Mouse (Mus musculus): Measurements from ENCODE around the gene Irx5. TPM values are rescaled to one million over a fixed set of nuclear protein-coding genes. Genes with fewer than 3 reads are reported as not detected.
A peak's percentile ranks its signal among the peaks of the same experiment; 100 is the strongest.

The Irx5 gene
- polyA plus RNA-seq, 1 experiment, result 0.10 TPM

DNA sequence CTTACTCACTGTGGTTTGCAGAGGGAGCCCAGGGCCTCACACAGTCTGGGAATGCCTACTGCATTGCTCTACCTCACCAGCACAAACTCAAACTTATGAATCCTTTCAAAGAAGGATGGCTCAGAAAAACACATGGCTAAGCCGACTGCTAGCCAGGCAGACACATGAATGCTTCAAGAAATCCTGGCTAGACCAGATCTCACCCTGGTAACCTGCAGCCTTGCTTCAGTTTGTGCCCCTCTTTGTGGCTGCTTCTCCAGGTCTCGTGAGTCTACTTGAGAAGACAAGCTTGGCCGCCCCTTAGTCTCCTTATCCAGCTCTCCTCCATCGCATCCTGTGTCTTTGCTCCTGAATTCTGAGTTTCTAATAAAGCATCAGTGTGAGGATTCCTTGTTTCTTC is 13.9 kb upstream of the Irx5 start:
- no peaks in the 10 kb centered on the region for H3K4me1 ChIP-seq (ENCODE audit: control insufficient read depth, insufficient read depth, low read length)
- no peak overlapping the region for H3K4me3 ChIP-seq (ENCODE audit: insufficient read depth, low read length)
- H3K27ac ChIP-seq (ENCODE audit: insufficient read depth, low read length), result no peak overlapping the region
- no peak for TF ChIP-seq CTCF (IDR thresholded peaks at IDR 0.05; ENCODE audit: extremely low read depth, insufficient read depth, low read length)

DNA sequence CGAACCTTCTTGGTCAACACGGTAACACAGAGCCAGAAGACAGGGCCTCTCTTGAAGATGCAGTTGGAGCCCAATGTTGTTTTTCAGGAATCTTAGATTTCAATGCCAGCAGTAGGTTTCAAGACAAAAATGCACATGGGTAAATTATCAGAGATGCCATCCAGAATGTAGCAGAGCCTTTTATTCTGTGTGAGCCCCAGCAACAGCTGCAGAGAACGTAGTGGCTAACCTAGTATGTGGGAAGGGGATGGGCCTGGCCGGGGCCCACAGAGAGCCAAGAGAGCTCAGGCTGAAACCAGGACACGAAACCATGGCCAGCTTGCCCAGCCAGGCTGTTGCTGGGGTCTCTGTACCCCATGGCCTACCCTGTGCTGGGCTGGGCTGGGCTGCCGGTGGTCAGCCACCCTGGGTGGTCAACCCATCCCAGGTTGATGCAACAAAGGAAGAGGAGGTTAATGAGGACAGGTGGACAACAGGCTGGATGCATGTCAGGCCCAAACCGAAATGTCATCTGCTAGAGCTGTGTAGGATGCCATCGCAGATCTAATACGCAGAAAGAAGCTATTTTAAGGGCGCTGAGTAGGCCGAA is 7.4 kb upstream of the Irx5 start:
- Histone ChIP-seq H3K4me1 (ENCODE audit: control insufficient read depth, insufficient read depth, low read length) (no peaks in the 10 kb centered on the region), H3K27ac (ENCODE audit: insufficient read depth, low read length) (no peak overlapping the region), H3K4me3 (ENCODE audit: insufficient read depth, low read length) (no peak overlapping the region)
- no peak for TF ChIP-seq POLR2A (IDR thresholded peaks at IDR 0.05; ENCODE audit: extremely low read depth, insufficient read depth, low read length)
- TF ChIP-seq CTCF (IDR thresholded peaks at IDR 0.05; ENCODE audit: extremely low read depth, insufficient read depth, low read length), result no peak

DNA sequence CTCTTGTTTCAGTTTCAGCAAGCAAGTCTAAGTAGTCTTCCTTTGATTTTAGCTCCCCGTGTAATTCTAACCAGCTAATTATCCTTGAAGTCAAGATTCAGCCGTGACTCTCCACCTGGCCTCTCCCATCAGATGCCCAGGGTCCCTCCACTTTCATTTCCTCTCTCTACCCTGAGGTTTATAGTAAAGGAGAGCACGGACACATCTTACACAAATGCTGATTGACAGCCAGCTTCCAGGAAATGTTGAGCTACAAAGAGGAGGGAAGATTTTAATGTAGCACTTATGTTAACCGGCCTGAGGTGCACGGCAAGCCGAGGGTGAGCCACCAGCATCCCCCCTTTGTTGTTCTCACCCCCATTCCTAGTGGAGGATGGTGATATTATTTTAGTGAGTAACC is 4.0 kb upstream of the Irx5 start:
- H3K27ac ChIP-seq (ENCODE audit: insufficient read depth, low read length), result no peak overlapping the region
- TF ChIP-seq CTCF (IDR thresholded peaks at IDR 0.05; ENCODE audit: extremely low read depth, insufficient read depth, low read length), result no peak
- TF ChIP-seq POLR2A (IDR thresholded peaks at IDR 0.05; ENCODE audit: extremely low read depth, insufficient read depth, low read length), result no peak
- H3K4me3 ChIP-seq (ENCODE audit: insufficient read depth, low read length), result no peak overlapping the region
- no peaks in the 10 kb centered on the region for H3K4me1 ChIP-seq (ENCODE audit: control insufficient read depth, insufficient read depth, low read length)

DNA sequence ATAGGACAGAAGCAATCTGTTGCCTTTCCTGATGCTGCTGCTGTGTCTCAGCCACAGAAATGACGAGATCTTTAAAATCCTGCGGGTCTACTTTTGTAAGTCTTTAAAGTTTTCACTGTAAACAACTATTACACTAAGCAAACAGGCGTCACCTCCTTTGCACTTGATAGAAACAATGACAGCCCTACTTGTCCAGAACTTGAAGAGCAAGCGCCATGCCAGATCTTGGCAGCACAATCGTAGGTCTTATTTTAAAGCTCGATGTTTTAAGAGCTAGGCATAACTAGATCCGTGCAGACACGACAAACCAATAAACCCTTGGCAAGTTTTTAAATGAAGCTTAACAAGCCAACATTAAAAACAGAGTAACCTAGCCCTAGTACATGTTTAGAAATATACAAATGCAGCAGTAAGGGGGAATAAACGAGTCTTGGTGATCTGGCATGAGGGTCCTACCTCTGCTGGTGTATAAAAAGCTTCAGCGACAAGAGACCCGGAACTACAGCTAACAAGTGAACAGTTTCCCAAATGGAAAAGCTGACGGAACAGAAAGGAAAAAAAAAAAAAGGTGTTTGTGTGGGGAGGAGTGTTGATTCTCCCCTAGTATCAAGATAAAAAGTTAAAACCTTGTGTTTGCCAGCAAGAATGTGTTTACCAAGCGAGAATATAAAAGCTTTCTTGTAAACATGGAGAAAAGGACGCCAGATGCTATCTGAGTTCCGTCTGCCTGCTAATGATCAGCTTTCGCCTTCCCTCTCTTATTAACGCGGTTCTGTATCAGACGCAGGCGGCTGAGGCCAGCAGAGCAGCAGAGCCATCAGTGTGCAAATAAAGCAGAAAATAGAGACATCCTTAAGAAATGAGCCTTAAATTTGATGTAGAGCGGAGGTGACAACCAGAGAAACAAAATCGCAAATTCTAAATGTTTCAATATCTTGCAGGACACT is 2.6 kb upstream of the Irx5 start:
- no peak overlapping the region for H3K27ac ChIP-seq (ENCODE audit: insufficient read depth, low read length)

DNA sequence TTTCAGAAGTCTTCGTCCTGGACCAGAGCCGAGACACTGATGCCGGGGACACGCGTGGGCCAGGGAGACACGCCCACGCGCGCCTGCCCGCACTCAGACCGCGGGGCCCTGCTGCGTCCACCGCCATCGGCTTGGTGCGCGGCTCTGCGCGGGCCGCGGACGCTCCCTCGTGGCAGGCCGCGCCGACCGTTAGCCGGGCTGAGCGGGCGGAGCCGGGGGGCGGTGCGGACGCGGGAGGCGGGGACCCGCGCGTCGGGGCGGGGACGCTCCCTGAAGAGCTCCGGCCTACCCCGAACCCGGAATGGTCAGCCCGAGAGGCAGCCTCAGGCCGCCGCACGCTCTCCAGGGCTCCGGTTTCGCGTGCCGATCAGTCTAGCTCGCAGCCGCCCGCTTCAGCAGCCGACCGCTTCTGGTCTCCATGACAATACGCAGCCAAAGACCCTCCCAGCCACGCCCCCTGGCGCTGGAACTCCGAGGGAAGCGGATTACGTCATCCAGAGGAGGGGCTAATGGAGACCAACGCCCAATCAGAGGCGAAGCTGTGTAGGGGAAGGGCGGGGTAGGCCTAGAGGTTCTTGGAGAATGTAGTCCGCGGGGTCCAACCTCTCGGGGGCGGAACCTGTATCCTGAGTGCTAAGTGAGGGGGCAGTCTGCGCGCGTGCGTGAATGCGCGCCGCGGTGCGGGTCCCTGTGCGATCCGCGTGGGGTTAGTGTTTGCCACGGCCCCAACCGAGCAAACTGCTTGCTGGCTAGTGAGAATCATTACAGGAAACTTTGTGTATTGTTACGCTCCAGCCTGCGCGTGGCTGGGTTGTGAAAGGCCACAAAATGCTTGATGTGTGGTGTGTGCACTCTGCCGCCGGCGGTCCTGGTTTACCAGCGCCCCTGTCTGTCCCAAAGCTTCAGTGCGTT is 1.5 kb upstream of the Irx5 start:
- H3K4me3 ChIP-seq (ENCODE audit: insufficient read depth, low read length), result peak overlapping the region; percentile 41
- H3K4me1 ChIP-seq (ENCODE audit: control insufficient read depth, insufficient read depth, low read length), result no peaks in the 10 kb centered on the region
- H3K27ac ChIP-seq (ENCODE audit: insufficient read depth, low read length), result no peak overlapping the region
- no peak for TF ChIP-seq CTCF (IDR thresholded peaks at IDR 0.05; ENCODE audit: extremely low read depth, insufficient read depth, low read length)
- no peak for TF ChIP-seq POLR2A (IDR thresholded peaks at IDR 0.05; ENCODE audit: extremely low read depth, insufficient read depth, low read length)

More for the DNA sequence above, 2.6 kb upstream of the Irx5 start:
- Histone ChIP-seq H3K4me3 (ENCODE audit: insufficient read depth, low read length) (peak overlapping the region; percentile 41; the same call in 1 of the 2 replicates), H3K4me1 (ENCODE audit: control insufficient read depth, insufficient read depth, low read length) (no peaks in the 10 kb centered on the region)
- no peak for TF ChIP-seq POLR2A (IDR thresholded peaks at IDR 0.05; ENCODE audit: extremely low read depth, insufficient read depth, low read length)
- no peak for TF ChIP-seq CTCF (IDR thresholded peaks at IDR 0.05; ENCODE audit: extremely low read depth, insufficient read depth, low read length)

DNA sequence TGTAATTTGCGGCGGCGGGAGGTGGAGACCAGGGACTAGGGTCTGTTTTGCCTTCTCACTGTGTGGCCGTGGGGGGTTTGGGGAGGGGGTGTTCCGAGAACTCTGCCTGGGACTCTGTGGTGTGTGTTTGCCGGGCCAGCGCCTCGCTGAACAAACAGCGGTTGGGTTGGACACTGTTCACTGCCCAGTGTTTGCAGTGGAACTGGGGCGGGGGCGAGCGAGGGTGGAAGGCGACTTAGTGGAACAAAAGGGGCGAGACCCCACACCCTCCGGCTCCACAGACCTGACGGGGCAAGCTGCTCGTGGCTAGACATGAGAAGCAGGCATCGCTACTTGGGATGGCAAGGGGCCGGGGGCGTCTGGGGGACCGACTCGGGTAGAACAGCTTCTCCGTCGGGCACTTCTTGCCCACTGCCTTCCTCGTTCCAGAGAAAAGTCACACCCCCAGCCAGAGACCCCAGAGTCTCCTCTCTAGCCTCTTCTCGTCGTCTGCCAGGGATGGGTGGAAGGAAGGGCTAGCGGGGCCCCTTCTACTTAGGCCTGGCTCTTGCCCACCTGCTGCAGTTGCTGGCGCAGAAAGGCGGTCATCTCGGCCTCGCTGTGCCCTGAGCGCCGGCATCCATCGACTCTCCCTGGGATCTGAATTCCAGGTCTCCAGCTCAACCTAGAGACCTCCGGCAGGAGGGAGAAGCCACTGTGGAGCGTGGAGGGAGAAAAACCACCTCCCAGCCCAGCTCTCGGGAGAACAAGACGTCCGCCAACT is 631 bp upstream of the Irx5 start:
- H3K4me3 ChIP-seq (ENCODE audit: insufficient read depth, low read length), result peak overlapping the region; percentile 41; the same call in 1 of the 2 replicates
- TF ChIP-seq CTCF (IDR thresholded peaks at IDR 0.05; ENCODE audit: extremely low read depth, insufficient read depth, low read length), result no peak
- no peak for TF ChIP-seq POLR2A (IDR thresholded peaks at IDR 0.05; ENCODE audit: extremely low read depth, insufficient read depth, low read length)
- H3K27ac ChIP-seq (ENCODE audit: insufficient read depth, low read length), result no peak overlapping the region
- no peaks in the 10 kb centered on the region for H3K4me1 ChIP-seq (ENCODE audit: control insufficient read depth, insufficient read depth, low read length)

DNA sequence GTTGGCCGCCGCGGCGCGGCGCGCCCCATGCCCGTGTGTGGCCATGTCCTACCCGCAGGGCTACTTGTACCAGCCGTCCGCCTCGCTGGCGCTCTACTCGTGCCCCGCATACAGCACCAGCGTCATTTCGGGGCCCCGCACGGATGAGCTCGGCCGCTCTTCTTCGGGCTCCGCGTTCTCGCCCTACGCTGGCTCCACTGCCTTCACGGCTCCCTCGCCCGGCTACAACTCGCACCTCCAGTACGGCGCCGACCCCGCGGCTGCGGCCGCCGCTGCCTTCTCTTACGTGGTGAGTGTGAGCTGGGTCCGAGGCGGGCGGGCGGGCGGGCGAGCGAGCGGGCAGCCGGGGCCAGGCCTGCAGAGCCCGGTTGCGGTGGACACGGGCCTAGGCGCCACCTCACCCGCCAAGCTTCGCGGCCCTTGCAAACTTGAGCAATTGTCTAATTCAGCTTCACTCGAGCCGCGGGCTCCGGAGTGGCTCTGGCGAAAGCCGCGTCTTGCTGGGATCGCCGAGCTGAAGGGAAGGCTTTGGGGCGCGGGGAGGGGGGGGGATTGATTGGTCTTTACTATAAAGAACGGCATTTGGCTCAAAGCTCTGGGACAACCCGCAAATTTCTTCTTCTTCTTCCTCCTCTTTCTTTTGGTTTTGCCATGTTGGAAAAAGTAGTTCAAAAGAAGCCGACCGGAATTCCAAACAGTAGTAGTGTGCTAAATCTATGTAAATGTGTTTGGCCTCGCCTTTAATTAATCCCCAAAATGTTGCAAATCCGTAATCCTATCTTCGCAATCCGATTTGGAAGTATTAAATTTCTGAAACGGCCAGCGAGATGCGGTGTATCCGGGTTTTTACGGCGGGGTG is 945 bp downstream of the Irx5 start:
- H3K4me3 ChIP-seq (ENCODE audit: insufficient read depth, low read length), result no peak overlapping the region
- no peak for TF ChIP-seq CTCF (IDR thresholded peaks at IDR 0.05; ENCODE audit: extremely low read depth, insufficient read depth, low read length)
- no peak for TF ChIP-seq POLR2A (IDR thresholded peaks at IDR 0.05; ENCODE audit: extremely low read depth, insufficient read depth, low read length)
- no peak overlapping the region for H3K27ac ChIP-seq (ENCODE audit: insufficient read depth, low read length)
- no peaks in the 10 kb centered on the region for H3K4me1 ChIP-seq (ENCODE audit: control insufficient read depth, insufficient read depth, low read length)

Data from cortical plate, adult 2 months (tissue).